In genomic region chr19:21913748-21914611, GRCm38 (mm10) we compare ENCODE assay signal across 10 mouse cellular contexts.
A peak's percentile ranks its signal among the peaks of the same experiment; 100 is the strongest.
DNase-seq lines count a peak whose midpoint lies in the region; ATAC-seq lines count a peak whose summit lies in the region.
"Had no signal": no experiment of that assay in that cellular context is flagged by ENCODE, and none has a peak within 500 bp of the region (broad histone marks: within the 10 kb centered on the region; RNA-seq: fewer than 3 reads in every experiment).

No protein-coding gene starts in this region.

- peak; percentile 78 for ATAC-seq in inflammation-experienced regulatory T-cells, adult 6 months
- ATAC-seq in monocyte, adult 5-6 weeks (replicated peaks; ENCODE audit: insufficient number of reproducible peaks, low FRiP score, low TSS enrichment, poor library complexity, severe bottlenecking) = peak; percentile 48; the same call in 1 of the 2 replicates
- ATAC-seq: forebrain, embryonic 13.5 days; hindbrain, postnatal 0 days had no signal

- H3K4me3 ChIP-seq in embryonic facial prominence, embryonic 10.5 days = no peak overlapping the region
- H3K4me3 ChIP-seq: forebrain, embryonic 13.5 days had no signal

- H3K4me1 ChIP-seq in embryonic facial prominence, embryonic 10.5 days = peaks cover 21% of the 10 kb centered on the region
- H3K4me1 ChIP-seq: forebrain, embryonic 13.5 days had no signal

- H3K9me3 ChIP-seq in embryonic facial prominence, embryonic 10.5 days = no peaks in the 10 kb centered on the region
- H3K9me3 ChIP-seq: forebrain, embryonic 13.5 days had no signal

- WGBS in embryonic facial prominence, embryonic 10.5 days = 54% methylated on average over 9 of the region's 9 CpGs

- H3K36me3 ChIP-seq in embryonic facial prominence, embryonic 10.5 days (replicated peaks) = no peaks in the 10 kb centered on the region

- H3K27me3 ChIP-seq in embryonic facial prominence, embryonic 10.5 days (replicated peaks; ENCODE audit: low read depth, poor library complexity, severe bottlenecking) = no peaks in the 10 kb centered on the region
- H3K27me3 ChIP-seq: forebrain, embryonic 13.5 days had no signal

- H3K27ac ChIP-seq in embryonic facial prominence, embryonic 10.5 days (replicated peaks) = 0 out of 2 replicates have a peak overlapping the region, but pooled peaks have one; percentile 2
- H3K27ac ChIP-seq: forebrain, embryonic 13.5 days; hindbrain, postnatal 0 days had no signal

- peak; percentile 32 for DNase-seq in kidney, postnatal 14 days
- no peak for DNase-seq in kidney, adult 11 months
- DNase-seq in embryonic facial prominence, embryonic 10.5 days (ENCODE audit: low spot score) = peak; percentile 34
- DNase-seq in neural tube, embryonic 10.5 days (ENCODE audit: extremely low spot score, low spot score) = no peak
- no peak for DNase-seq in ovary, postnatal 10 days (ENCODE audit: low spot score)
- DNase-seq in urinary bladder, postnatal 36 days (ENCODE audit: low spot score in 2 of 2) = no peak

Comparison
In these comparisons a context has a peak if more than half of its experiments do, and no peak if none do; other contexts are left out.
1. DNase-seq: peak in kidney, postnatal 14 days (single experiment) and embryonic facial prominence, embryonic 10.5 days (single experiment); none in kidney, adult 11 months (single experiment), neural tube, embryonic 10.5 days (single experiment), ovary, postnatal 10 days (single experiment) and urinary bladder, postnatal 36 days (0 of 2).